Mouse (Mus musculus): ENCODE measurements around the gene Mars2.

Mars2 gene

DNA sequence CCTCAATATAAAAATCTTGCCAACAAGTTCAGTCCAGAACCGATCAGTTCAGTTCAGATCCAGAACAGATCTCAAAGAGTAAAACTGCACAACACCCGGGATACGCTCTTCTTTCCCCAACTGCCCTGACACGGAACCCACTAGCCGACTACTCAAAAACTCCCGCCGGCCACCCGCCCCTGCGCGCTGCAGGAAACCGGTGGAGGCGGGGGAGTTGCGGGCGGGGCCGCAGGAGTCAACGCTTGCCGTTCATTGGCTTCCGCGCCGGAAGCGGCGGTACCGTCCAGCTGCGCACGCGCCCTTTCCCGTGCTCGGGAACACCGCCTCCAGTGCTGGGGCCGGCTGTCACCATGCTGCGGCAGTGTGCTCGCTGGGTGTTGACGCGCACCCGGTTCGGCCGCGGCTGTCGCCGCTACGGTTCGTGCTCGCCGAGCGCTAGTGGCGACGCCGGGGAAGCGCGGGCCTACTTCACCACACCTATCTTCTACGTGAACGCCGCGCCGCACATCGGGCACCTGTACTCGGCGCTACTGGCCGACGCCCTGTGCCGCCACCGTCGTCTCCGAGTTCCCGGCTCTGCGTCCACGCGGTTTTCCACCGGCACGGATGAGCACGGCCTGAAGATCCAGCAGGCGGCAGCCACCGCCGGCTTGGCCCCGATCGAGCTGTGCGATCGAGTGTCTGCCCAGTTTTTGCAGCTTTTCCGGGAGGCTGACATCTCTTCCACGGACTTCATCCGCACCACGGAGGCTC, at the start of gene Mars2:
Gene Mars2, plus strand, starts transcription at position 288 of the 753 bp plus-strand sequence.
- peak; percentile 88 for DNase-seq (ENCODE audit: low read depth, low spot score)

DNA sequence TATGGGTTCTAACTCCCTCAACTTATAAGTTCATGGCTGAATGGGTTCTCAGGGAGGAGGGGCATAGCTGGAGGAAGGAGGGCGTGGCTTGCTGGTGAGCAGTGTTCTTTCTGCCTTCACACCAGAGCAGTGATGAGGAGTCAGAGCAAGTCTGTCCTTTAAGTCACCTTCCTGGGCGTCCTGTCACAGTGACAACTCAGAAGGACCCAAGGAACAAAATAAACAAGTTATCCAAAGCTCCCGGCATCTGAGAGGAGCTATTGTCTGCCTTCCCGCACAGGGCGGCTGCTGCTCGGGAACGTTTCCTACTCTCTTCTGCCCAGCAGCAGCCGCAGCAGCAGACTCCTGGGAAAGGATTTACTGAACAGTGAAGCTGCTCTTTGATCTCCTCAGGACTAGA, 45.0 kb upstream of the Mars2 start:
- DNase-seq (ENCODE audit: low read depth, low spot score): no peak

DNA sequence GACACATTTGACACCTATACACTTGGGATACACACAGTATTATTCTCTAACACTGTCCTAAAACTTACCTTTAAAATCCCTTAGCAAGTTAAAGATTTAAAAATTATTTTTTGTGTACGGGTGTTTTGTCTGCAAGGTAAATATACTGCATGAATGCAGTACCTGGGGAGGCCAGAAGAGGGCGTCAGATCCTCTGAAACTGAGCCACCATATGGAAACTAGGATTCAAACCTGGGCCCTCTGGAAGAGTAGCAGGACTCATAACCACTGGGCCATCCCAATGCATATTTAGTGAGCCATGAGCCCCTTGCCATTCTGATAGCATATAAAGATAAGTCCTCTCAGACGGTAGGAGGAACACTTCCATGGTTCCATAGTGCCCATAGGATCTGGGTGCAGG, 44.2 kb upstream of the Mars2 start:
- no peak for DNase-seq (ENCODE audit: low read depth, low spot score)

DNA sequence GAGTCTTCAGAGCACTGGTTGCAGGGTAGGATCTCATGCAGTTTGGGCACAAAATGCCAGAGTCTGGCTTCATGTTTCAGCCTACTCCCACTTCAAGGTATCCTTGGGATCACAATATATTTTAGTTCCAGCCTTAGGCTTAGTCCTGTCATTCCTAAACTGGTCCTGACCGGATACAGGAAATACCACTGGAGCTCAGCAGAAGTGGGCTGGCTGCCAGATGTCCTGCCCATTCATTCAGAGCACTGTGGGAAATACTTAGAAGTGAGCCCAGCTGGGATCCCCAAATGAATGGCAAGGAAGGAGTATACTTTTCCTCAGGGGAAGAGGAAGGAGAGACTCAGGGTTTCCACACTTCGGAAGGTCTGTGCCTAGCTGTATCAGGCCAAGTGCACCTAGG, 43.7 kb upstream of the Mars2 start:
- DNase-seq (ENCODE audit: low read depth, low spot score): peak; percentile 43

DNA sequence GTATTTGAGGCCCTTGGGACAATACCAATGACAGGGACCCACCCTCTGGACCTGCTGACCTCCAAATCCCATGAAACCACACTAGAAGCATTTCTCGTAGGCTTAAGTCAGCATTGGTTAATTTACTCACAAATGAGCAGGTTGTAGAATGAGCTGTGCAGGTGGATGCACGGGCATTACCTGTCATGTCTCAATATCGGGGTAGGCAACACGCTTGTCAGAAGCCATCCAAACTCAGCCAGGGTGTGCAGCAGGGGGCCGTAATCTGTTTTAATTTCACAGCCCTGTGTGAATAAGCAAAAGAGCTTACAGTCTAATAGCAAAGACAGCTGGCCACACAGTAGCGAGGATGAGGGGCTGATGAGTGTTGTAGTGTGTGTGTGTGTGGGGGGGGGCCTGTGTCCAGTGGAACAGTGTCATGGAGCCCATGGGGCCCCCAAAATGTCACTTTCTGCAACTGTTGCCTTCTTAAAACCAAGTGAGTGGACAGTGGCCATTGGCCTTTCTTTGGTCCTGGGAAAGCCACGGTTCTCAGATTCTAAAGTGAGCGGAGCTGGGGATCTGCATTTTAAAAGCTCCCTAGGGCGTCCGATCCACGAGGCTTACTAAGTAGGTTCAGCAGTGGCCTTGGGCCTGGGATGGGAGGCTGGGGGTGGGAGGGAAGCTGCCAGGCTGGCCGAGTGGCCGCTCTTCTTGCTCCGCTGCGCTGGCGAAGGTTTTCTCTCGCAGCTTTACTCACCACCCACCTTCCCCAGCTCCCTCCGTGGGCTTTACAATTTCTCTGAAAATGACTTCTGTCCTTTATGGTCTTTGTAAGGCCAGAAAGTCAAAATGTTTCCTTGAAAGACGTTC, 42.7 kb upstream of the Mars2 start:
- DNase-seq (ENCODE audit: low read depth, low spot score): no peak

DNA sequence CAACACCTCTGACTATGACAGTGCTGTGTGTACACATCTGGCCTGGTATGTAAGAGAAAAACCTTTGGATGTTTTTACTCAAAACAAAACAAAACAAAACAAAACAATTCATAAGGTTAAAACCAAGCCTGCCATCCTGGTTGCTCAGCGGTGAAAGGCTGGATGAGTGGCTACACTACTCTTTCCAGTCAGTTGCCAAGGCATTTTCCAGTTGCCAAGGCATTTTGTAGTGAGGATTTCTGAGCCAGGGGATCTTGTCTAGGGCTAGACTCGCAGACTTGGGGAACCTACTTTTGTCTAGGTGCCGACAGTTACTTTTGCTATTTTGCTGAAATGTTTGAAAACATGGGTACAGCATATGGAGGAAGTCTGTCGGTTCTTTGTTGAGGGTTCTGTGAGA, 42.0 kb upstream of the Mars2 start:
- DNase-seq (ENCODE audit: low read depth, low spot score): no peak

DNA sequence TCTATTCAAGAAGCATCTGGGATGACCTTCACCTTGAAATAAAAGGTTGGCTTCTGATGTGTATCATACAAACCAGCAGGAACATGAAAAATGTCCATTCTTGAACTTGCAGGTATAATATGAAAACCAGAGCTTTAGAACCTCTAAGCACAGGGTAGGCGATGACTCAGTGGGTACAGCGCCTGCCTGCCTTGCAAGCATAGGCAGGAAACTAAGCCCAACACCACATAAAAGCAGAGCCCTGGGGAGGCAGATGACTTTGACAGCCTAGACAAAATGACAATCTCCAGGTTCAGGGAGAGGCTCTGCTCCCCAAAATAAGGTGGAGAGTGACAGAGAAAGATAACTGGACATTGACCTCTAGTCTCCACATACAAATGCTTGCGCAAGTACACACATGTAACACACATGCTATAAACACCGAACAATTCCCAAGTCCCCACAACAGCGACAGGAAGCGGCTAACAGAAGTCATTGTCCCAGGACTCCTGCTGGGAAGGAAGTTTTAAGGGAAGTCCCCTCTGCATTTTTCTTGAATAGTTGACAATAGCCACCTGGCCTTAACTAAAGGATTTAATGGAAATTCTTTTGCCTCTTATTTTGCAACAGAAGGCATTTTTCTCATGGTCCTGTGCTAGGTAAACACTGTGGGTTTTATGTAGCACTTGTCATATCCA, 40.5 kb upstream of the Mars2 start:
- no peak for DNase-seq (ENCODE audit: low read depth, low spot score)

DNA sequence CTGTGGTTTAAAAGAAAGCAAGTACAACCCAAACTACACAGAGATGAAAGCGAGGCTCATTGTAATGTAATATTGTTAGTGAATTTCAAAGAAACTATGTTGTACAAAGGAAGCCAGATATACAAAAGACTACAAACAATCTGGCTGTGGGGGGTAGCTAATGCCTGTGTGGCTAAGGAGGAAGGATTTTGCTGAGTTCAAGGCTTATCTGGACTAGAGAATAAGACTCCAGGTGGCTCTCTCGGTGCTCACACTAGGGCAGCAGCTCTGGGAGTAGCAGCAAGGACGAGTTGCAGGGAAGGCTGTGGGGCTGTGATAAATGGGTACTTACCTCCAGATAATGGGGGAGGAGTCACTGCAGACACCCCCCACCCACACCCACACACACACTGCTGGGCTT, 38.3 kb upstream of the Mars2 start:
- no peak for DNase-seq (ENCODE audit: low read depth, low spot score)

DNA sequence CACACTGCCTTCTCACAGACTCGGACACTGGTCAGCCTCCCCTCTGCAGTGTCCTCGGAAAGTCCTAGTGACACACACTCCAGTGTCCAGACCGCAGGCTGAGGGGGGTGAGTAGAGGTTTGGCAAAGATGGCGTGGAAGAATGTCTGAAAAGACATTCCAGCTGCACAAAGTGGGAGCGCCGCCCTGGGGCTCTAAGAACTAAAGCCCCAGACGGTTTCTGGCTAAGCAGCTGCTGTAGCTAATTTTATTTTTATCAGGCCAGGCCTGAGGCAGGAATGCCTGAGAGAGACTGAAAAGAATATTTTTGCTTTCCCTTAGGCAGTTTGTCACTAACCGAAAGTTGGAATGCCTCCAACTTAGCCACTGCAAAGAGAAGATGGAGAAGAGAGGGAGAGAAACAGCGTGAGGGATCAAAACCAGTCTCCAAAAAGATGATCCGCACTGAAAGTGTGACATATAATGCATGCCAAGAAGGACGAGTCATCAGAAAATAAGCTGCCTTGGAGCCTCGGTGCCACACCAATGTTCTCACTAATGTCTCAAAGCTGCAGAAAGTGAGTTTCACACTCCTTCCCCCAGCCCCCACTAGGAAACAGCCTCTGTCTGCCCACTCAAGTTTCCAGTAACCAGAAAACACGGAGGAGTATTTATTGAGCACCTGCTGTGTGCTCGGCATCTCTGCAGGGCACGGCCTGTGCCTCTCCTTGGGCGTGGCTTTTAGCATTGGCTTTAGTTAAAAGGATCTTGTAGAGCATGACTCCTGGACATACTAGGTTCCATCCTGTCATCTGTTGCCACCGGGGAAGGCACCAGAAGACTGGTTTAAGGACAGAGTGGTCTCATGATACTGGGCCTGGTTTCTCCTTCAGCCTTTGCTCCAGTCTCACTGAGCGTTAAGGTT, 34.9 kb upstream of the Mars2 start:
- no peak for DNase-seq (ENCODE audit: low read depth, low spot score)

DNA sequence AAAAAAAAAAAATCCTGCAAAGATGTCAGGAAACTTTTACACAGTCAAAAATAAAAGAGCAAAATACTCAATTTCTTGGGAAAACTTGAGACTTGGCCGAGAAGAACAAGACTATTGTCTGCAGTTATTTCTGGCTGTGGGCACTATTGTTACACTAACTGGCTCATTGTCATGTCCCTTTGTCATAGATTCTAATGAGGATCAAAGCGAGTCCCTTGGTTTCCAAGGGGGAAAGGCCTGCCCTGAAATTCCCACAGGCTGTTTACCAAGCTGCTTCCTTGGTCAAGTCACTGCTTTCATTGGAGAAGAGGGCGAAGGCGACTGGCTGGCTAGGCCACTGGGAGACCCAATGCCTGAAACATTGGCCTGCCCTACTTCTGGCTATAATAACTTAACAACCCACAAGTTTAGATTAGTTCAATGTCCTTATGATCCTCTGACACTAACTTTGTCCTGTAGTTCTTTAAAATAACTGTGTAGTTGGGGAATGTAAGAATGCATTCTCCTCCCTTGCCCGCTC, 31.1 kb upstream of the Mars2 start:
- no peak for DNase-seq (ENCODE audit: low read depth, low spot score)

DNA sequence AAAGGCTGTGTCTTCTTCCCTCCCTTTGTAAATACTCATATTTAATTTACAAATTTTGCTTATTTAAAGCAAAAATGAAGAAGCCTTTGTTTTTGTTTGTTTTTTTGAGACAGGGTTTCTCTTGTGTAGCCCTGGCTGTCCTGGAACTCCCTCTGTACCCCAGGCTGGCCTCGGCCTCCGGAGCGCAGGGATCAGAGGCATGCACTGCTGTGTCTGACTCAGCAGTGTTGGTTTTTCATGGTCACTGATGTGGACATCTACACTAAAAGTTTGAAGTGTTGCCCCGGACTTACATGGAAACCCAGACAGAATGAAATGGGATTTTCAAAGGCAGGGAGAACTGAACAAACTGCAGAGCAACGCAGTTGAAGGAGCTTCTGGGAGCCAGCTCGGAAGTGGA, 29.4 kb upstream of the Mars2 start:
- no peak for DNase-seq (ENCODE audit: low read depth, low spot score)

DNA sequence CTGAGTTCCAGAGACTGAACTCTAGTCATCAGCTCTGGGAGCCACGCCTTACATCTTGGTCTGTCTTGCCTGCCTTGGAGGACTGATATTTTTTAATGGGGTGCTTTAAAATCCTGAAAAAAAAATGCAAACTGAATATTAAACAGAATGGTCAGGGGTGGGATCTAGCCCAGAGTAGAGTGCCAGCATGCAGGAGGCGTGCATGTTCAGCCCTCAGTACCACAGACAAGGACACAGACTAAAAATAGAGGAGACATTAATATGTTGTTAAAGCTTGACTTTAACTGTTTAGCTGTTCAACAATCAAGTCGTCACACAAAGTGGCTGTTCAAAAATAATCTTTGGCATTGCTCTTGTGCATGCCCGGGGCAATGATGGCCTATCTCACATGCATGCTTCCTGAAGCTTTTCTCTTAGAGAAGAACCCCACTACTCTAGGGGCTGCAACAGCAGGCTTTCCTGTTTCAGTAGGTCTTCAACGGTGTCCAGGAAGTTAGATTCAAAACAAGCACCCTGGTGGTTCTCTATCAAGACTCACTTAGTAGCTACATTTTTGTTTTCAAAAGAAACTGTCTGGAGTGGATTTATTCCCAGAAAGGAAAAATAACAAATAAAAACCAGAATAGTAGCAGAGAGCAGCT, 28.4 kb upstream of the Mars2 start:
- no peak for DNase-seq (ENCODE audit: low read depth, low spot score)

DNA sequence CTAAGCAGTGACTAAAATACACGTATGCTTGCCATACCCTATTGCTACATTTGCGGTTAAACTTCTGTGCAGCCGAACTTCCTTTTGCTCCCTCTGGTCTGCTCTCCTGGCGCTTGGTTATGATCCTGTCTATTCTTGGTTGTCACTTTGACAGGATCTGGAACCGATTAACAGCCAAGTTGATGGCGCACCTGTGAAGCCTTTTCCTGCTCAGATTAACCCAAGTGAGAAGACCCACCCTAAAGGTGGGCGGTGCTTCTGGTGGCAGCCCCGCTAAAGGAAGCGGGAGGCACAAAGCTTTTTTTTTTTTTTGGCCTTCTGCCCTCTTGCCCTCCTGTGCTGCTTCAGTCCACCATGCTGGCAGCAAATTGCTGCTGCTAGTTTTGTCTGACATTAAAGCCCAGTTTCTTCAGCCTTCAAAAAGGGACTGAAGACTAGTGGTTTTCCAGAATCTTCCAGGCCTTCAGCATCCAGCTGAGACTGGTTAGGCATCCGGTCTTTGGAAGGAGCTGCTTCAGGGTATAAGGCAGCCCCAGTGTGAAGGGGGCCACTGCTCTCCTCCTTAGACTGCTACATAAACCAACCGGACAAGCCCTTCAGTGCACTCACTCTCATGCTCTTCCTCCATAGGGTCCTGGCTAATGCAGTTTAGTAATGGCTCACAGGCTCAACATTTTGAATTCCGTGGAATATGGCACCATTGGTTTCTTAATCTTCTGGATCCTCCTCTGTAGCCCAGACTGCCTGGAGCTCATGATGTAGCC, 26.6 kb upstream of the Mars2 start:
- no peak for DNase-seq (ENCODE audit: low read depth, low spot score)

DNA sequence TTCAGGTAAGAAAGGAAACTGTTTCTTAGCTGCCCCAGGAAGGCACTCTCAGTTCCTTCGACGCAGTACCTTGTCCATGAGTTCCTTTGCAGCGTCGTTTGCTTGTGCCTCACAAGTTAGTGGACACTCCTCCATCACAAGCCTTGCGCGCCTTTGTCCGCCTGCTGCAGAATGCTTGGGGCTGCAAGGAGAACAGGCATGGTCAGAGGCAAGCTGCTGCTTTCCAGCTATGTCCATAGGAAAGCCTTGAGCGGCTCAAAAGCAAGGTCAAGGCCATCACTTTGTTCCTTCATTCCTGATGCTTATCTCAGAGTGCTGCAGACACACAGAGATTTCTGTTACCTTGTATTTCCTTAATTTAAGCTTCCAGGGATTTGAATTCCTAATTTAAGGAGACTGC, 25.9 kb upstream of the Mars2 start:
- DNase-seq (ENCODE audit: low read depth, low spot score): no peak

DNA sequence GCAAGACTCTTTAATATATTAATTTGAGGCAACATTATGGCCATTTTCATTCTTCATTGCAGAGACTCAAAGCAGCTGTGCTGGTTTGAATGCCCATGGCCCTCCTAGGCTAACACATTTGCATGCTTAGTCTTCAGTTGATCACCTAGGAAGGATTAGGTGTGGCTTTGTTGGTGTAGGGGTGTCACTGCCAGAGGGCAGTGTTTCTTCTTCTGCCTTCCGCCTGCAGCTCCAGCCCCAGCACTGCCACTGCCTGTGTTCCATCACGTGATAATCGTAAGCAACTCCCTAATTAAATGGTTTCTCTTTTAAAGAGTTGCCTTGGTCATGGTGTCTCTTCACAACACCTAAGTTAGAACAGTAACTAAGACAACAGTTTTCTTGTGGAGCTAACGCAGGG, 24.2 kb upstream of the Mars2 start:
- DNase-seq (ENCODE audit: low read depth, low spot score): no peak

DNA sequence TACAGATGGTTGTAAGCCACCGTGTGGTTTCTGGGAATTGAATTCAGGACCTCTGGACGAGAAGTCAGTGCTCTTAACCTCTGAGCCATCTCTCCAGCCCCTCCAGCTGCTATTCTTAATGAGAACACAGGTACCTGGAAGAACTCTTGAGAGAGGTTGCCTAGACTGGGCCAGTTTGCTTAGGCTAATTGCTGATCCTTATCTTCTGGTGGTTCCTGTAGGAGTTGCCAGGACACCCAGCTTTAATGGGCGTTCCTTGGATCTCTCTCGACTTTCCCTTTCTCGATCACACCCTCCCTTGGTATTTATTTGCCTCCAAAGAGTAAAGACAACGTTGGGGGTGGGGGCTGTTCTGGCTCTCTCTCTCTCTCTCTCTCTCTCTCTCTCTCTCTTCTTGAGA, 23.5 kb upstream of the Mars2 start:
- no peak for DNase-seq (ENCODE audit: low read depth, low spot score)

DNA sequence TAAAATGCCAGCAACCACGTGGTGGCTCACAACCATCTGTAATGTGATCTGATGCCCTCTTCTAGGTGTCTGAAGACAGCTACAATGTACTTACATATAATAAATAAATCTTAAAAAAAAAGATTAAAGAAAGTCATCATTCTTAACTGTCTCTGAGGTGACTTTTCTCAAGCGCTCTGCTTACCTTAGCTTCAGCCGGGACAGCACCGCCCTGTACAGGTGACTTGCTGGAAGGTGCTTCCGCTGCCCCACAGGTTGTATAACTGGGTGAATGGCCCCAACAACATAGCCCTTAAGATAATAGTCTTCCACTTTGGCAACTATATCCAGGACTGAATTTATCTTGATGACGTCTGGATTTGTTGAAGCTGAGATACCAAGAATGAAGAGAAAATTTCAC, 23.0 kb upstream of the Mars2 start:
- no peak for DNase-seq (ENCODE audit: low read depth, low spot score)

DNA sequence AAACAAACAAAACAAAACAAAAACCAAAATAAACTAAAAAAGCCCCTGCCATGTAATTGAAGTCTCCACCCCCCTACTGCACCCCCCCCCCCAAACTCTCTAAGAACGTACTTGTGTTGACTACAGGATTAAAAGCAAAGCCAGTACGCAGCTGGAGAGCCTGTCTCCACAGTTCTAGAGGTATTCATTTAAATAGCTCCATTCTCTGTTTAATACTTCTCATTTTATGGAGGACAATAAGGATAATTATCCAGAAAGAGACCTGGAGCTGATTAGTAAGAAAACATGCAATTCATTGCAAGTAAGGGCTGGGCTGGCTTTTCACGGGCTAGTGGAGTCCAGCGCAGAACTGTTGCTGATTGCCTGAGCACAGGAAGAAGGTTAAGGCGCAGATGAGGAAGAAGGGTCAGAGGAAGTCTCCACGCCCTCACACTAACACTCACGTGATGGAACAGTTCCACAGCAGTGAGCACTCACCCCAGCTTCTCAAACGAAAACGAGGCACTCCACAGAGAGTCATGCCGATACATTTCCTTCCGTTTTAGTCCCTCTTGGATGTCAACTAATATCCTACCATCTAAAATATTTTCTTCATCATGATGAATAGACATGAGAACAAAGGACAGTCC, 21.7 kb upstream of the Mars2 start:
- DNase-seq (ENCODE audit: low read depth, low spot score): no peak

DNA sequence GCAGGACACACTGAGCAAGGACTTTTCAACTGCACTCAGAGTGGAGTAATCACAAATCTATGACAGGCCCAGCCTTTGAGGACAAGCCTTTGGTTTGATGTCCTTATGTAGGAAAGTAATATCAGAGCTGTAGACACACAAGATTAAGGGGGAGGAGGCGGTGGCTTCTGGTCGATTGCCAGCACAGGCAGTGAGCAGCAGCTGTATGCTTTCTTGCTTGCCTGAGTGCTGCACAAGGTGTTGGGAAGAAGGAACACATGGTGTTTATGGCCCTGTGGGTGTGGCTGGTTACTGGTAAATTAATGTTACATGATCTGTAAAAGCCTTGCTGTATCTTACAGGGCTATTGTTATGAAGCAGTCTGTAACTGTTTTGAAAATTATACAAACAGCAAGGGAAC, 19.8 kb upstream of the Mars2 start:
- no peak for DNase-seq (ENCODE audit: low read depth, low spot score)

DNA sequence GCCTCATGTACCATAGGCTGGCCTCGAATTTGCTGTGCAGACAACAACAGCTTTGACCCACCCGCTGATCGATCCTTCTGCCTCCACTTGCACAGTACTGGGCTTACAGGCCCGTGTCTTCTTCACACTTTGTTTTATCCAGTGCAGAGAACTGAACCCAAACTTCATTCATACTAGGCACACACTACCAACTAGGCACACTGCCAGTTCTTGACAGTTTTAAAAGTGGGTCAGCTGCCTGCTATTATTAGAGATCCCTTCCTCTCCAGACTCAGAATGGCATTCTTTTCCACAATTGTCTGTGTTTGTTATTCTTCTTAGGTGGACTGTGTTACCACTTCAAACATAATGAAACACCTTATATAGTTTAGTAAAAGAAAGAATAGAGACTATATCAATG, 15.6 kb upstream of the Mars2 start:
- DNase-seq (ENCODE audit: low read depth, low spot score): no peak

Measured in embryo, embryonic 11.5 days (tissue).